Mouse (Mus musculus): ENCODE measurements around the gene Wdr66. TPM values are rescaled to one million over a fixed set of nuclear protein-coding genes. Genes with fewer than 3 reads are reported as not detected.
A peak's percentile ranks its signal among the peaks of the same experiment; 100 is the strongest.

The Wdr66 gene
- total RNA-seq, 1 experiment from 2014 or later = 1.0 TPM

DNA sequence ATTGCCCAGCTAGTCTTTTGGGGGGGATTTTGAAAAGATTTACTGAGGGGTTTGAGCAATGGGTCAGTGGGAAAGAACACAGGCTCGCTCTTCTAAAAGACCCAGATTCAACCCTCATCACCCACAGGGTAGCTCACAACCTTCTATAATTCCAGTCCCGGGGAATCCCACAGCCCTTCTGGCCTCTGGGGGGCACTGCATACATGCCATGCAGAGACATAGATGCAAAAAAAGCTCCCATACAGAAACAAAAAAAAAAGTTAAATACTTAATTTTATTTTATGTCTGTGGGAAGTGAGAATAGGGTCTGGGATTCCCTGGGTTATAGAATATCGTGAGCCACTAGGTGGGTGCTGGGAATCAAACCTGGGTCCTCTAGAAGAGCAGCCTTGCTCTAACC is 15.0 kb downstream of the Wdr66 start:
- ATAC-seq (ENCODE audit: extremely low read depth, insufficient number of reproducible peaks, low FRiP score, poor library complexity, severe bottlenecking) = no peak

DNA sequence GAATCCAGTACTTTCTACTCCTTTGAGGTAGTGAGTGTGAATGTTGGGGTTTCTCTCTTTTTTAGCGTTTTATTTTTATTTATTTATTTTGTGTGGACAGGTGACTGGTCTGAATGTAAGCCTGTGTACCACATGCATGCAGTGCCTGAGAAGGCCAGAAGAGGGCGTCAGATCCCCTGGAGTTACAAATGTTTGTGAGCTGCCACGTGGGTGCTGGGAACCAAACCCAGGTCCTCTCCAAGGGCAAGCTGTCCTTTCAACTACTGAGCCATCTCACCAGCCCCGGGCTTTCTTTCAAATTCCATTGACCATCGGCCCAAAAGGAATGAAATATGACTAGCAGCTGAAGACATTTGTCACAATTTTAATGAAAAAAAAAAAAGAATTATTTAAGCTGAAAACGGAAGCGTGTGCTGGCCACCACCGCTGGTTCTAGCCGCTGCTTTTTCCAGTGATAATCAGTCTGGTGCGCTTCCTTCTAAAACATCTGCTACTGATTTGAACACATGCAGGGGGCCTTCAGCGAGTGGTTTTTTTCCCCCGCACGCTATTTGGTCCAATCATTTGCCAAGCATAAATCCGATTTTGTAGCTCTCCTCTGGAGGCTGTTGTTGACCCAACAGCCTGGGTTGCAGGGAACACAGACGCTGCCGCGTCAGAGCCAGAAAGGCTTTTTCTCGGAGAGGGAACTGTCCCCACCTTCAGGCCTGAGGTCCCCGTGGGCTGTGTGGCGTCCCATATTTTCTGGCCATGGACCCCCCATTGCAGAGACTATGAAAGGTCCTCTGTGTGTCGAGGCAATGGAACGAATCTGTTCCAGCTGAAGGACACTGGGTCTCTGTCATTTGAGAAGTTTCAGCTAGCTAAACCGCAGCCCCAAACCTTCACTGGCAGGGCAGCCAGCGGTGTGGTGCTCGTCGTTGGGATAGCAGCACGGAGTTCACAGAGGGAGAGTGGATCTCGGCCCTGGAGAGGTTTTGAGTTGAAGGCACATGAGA is 16.9 kb downstream of the Wdr66 start:
- ATAC-seq (ENCODE audit: extremely low read depth, insufficient number of reproducible peaks, low FRiP score, poor library complexity, severe bottlenecking) = no peak

DNA sequence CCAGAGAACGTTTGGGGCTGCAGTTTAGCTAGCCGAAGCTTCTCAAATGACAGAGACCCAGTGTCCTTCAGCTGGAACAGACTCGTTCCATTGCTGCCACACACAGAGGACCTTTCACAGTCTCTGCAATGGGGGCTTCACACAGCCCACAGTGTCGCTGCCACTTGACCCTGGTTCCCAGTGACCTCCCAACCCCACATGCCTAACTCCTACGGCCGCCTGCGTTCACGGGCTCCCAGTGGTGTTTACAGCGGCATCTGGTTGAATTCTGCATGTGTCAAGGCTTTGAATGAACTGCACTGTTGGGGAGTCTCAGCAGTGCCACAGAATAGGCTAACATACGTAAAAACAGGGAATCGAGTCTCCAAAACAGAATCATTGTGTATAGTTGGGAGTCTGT is 19.0 kb downstream of the Wdr66 start:
- ATAC-seq (ENCODE audit: extremely low read depth, insufficient number of reproducible peaks, low FRiP score, poor library complexity, severe bottlenecking) = no peak

DNA sequence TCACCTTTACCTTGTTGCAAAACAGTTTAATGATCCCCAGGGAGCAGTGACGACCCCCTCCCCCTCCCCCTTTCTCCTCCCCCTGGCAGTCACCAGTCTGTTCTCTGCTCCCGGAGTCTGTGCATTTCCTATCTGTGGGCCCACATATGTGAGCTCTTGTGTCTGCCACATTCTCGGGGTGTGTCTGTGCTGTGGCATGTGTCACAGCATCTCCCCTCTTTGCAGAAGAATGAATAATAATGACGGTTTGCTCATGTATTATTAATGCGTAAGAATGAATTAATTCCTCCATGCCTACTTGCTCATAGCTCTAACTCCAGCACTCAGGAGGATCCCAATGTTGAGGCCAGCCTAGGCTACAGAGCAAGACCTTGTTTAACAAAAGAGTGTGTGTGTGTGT is 21.0 kb downstream of the Wdr66 start:
- no peak for ATAC-seq (ENCODE audit: extremely low read depth, insufficient number of reproducible peaks, low FRiP score, poor library complexity, severe bottlenecking)

DNA sequence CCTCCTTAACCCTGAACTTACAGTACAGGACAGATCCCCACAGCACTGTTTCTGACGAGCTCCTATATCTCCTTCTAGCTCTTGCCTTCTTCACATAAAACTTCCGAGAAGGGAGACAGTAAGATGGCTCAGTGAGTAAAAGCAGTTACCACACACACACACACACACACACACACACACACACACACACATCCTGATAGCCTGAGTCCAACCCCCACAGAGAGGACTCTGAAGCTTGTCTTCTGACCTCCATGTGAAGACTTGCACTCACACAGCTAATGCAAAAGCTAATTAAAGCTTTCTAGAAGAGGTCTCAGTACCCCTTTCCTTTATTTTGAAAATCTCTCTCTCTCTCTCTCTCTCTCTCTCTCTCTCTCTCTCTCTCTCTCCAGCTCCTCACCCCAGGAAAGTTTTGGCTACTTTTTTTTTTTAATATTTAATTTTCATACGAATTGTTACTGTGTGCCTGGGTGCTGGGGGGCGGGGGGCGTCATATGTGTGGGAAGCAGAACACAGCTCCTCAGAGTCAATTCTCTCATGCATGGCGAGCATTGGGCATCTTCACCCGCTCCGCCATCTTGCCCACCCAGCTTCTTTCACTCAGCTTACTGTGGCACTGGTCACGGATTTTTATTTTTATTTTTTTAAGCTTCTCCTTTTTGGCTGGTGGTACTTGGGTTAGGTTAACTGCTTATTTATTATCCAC is 24.9 kb downstream of the Wdr66 start:
- no peak for ATAC-seq (ENCODE audit: extremely low read depth, insufficient number of reproducible peaks, low FRiP score, poor library complexity, severe bottlenecking)

DNA sequence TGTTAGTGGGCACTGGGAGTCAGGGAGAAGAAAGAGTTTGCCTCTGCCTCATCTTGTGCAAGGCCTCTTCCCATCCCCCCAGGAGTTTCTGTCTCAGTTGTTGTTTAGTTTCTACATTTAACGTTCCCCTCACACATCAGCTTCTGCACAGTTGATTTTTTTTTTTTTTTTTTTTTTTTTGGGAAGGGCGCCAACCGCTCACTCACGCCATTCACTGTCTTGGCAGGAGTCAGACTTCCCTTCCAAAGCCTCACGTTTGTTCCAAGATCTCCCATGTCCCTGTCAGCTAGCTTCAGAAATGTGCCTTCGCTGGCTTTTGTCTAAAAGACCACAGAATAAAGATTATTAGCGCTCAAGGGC is 25.4 kb downstream of the Wdr66 start:
- ATAC-seq (ENCODE audit: extremely low read depth, insufficient number of reproducible peaks, low FRiP score, poor library complexity, severe bottlenecking) = no peak

DNA sequence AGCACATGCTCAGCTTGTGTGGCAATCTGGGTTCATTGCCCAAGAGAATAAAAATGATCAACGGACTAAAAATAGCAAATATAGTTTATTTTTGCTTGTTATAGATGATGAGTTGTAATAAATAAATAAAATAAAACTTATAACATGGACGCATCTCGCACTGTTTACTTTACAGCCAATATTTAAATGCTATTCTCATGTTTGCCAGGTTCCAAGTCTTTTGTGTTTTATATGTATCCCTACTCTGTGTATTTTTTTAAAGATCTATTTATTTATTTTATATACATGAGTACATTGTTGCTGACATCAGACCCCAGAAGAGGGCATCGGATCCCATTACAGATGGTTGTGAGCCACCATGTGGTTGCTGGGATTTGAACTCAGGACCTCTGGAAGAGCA is 25.8 kb downstream of the Wdr66 start:
- ATAC-seq (ENCODE audit: extremely low read depth, insufficient number of reproducible peaks, low FRiP score, poor library complexity, severe bottlenecking) = no peak

DNA sequence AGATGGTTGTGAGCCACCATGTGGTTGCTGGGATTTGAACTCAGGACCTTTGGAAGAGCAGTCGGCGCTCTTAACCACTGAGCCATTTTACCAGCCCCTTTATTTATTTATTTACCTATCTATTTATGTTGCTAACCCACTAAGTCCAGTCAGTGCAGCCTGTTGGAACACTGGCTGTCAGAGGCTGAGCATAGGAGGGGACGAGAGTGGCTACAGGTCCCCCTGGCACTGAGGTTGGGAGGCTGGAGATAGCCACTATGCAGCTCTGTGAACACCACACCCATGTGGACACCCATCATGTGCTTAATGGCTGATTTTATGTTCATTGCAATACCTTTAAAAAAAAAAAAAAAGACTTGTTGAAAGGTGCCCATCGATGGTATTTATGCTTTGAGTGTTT is 27.3 kb downstream of the Wdr66 start:
- no peak for ATAC-seq (ENCODE audit: extremely low read depth, insufficient number of reproducible peaks, low FRiP score, poor library complexity, severe bottlenecking)

DNA sequence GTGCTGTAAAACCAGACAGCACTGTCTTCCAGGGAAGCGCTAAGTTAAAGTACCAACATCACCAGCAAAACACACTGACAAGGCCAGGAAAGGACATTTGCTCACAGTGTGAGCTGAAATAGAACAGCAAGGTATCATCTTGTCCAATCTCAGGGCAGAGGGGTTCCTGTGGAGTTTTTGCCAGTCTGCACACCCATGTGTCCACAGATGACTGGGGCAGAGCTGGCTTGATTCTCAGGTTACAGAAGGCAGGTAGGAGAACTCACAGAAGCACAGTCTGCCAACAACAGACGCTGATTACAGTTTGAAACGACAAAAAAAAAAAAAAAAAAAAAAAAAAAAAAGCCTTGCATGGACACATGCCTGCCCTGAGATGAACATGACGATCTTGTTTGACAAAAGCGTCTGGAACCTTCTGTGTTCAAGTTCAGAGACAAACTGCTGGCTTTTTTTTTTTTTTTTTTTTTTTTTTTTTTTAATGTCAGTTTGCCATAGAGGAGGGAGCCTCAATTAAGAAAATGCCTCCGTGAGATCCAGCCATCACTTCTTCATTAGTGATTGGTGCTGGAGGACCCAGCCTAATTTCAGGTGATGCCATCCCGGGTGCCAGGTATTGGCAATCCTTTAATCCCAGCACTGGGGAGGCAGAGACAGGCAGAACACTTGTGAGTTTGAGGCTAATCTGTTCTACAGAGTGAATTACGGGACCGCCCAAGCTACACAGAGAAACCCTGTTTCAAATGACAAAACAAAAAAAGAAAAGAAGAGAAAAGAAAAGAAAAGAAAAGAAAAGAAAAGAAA is 29.6 kb downstream of the Wdr66 start:
- no peak for ATAC-seq (ENCODE audit: extremely low read depth, insufficient number of reproducible peaks, low FRiP score, poor library complexity, severe bottlenecking)

DNA sequence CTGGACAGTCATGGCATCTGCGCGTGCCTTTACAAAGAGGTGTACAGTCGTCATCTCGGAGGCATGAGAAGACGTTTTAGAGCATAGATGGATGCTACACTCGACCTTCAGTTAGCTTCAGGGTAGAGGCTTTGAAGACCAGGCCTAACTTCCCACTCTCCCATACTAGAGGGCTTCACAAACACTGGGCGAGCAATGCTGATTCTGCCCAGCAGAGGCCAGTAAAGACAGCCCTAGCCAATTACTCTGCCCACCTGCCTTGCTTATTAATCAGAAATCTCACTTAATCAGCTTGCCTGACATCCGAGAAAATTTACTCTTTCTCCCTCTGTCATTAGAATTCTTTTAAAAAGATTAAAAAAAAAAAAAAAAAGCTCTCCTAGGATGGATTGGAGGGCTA is 33.3 kb downstream of the Wdr66 start:
- 0 out of 2 replicates have a peak, but pooled peaks have one; percentile 19 for ATAC-seq (ENCODE audit: extremely low read depth, insufficient number of reproducible peaks, low FRiP score, poor library complexity, severe bottlenecking)

DNA sequence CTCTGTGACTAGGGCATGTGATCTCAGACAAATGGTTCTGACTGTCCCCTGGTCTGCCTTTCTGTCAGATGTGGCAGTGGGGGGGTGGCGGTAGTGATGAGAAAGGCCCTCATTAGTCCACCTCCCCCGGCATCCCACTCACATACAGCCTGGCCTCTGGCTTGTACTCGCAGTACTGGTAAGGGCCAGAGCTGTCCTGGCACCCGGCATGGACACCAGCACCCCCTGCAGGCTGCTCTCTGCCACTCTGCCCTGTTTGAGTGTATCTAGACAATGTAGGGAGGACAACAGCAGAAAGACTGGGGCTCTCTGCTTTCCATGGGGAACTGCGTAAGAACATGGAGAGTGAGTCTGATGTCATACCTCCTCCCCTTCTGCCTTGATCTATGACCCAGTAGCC is 36.2 kb downstream of the Wdr66 start:
- ATAC-seq (ENCODE audit: extremely low read depth, insufficient number of reproducible peaks, low FRiP score, poor library complexity, severe bottlenecking) = no peak

DNA sequence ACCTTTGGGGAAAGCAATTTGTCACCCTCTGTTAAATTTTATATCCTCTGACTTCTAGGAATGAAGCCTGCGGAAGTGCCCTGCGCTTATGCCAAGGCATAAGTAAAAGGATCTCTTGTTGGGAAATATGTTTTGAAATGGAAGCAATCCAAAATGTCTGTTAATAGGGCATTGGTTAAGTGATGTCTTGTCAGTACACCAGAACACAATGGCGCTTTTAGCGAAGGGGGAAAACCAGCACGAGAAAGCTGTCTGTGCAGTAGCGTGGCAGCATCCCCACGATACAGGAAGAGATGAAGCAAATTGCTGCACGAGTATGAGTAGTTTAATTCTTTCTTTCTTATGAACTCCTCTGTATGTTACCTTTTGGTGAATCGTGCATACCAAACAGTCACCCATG is 42.8 kb downstream of the Wdr66 start:
- ATAC-seq (ENCODE audit: extremely low read depth, insufficient number of reproducible peaks, low FRiP score, poor library complexity, severe bottlenecking) = no peak

DNA sequence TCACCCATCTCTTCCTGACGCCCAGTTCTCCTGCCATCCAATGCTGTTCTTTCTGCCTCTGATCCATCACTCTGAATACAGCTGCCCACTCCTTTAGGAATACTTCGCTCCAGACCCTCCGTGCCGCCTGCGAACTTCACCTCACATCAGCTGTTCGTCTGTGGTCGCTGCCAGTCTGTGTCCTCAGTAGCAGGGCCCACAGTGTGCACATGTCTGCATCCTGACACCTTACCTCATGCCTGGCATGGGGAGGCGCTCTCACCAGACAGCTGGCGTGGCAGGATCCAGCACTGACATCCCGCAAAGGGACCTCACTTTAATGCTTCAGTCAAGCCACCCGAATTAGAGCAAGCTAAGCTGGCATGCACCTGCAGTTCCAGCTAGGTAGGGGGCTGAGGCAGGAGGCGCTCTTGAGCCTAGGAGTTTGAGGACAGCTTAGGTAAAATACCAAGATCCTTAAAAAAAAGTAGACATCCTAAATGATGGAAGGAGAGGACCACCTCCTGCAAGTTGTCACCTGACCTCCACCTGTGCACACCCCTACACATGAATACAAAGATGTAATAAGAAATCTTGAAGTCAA is 44.4 kb downstream of the Wdr66 start:
- peak; percentile 39; the same call in 1 of the 2 replicates for ATAC-seq (ENCODE audit: extremely low read depth, insufficient number of reproducible peaks, low FRiP score, poor library complexity, severe bottlenecking)

DNA sequence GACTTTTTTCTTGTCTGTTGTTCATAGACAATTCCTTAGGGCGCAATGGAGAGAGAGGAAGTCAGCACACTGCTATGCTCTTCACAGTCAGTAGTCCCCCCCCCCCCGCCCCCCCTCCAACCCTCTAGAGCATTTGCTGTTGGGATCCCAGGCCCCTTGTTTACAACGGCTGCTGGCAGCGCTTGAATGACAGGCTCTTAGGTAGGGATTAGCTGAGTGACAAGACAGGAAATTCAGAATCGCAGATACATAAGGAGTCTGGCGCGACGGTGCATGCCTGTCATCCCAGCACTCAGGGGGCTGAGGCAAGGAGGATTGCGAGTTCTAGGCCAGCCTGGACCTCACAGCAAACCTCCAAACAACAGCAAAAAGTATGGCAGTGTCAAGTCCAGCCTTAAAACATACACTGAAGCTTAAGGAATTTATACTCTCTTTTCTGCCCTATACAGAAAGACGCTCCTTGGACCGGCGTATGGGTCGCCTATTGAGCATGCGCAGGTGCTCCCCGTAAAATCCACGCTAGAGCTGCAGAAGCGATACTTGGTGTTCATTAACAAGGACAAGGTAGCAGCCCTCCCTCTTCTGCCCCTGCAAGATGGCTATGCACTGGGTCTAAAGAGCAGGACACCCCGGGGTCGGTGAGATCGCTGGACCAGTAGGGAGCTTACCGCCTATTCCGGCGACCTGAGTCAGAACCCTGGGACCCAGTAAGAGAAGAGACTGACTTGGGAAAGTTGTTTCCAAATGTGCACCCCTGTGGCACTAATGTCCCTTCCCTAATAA is 45.3 kb downstream of the Wdr66 start:
- no peak for ATAC-seq (ENCODE audit: extremely low read depth, insufficient number of reproducible peaks, low FRiP score, poor library complexity, severe bottlenecking)

DNA sequence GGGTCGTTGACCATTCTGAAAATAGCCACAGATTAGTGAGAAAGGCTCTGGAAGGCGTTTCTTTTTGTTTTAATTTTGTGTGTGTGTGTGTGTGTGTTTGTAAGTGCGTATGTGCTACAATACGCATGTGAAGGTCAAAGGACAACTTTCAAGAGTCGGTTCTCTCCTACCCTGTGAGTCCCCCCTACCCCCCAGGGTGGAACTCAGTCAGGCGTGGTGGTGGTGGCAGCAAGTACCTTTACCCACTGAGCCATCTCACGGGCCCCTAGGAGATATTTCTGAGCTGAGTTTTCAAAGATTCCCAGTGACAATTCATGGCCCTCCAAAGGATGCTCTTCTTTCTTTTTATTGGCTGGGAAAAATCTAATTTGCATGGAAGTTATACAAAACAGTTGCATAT is 45.9 kb downstream of the Wdr66 start:
- no peak for ATAC-seq (ENCODE audit: extremely low read depth, insufficient number of reproducible peaks, low FRiP score, poor library complexity, severe bottlenecking)

DNA sequence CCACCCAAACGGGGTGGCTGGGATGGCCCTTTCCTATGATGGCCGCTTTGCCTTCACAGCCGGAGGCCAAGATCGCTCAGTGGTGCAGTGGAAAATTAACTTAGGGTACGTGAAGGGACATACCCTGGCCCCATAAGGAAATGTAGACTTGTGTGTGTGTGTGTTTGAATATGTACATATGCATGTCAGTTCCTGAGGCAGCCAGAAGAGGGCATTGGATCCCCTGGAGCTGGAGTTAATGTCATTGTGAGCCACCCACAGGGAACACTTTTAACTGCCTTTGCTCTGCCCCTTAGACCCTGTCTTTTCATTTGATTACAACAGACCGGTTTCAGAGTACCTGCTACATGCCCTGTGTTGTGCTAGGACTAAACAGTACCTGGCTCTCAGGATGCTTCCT is 46.6 kb downstream of the Wdr66 start:
- ATAC-seq (ENCODE audit: extremely low read depth, insufficient number of reproducible peaks, low FRiP score, poor library complexity, severe bottlenecking) = no peak

DNA sequence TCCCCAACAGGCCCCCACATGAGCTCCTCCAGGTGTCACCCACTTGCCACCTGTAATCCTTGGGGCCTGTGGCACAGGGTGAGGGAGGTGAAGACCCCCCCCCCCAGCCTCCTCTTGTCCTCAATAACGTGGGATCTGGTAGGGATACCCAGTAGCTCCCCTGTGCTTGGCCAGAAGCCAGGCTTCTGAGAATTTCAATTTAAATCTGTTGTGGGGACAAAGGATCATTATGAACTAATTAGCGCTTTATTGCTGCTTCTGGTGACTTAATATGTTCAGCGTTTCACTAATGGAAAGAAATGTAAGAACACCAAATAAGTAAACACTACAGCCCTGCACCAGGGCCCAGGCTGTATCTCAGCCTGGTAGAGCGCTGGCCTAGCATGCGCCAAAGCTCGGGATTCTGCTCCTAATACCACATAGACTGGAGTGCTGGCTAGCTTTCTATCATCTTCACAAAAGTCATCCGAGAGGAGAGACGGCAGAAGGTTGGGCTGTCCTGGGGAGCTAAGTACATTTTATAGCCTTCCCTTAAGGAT is 48.7 kb downstream of the Wdr66 start:
- no peak for ATAC-seq (ENCODE audit: extremely low read depth, insufficient number of reproducible peaks, low FRiP score, poor library complexity, severe bottlenecking)
